Mouse (Mus musculus): ENCODE results near the gene Dnaja3.

Gene Dnaja3

DNA sequence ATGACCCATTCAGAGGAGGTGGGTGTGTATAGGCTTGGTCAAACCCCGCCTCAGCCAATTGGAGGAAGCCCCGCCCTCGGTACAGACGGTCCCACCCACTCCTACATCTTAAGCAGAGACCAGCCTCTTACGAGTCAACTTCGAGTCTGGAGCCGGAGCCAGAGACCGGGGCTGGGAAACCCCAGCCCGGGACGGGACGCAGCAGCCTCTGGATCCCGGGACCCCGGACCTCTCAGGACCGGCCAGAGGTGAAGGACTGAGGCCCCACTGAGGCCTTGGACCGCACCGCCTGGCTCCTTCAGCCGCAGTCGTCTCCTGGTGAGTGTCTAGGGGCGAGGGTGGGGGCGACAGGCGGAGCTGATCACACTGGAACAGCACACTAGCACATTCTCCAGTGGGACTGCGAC, at the start of gene Dnaja3, which contains the start of gene Vasn:
Gene Dnaja3, plus strand, starts transcription at position 159 of the 407 bp plus-strand sequence.
Gene Vasn, plus strand, starts transcription at position 111 of the 407 bp plus-strand sequence.
- peak; percentile 83 for DNase-seq (ENCODE audit: low read depth, low spot score)

DNA sequence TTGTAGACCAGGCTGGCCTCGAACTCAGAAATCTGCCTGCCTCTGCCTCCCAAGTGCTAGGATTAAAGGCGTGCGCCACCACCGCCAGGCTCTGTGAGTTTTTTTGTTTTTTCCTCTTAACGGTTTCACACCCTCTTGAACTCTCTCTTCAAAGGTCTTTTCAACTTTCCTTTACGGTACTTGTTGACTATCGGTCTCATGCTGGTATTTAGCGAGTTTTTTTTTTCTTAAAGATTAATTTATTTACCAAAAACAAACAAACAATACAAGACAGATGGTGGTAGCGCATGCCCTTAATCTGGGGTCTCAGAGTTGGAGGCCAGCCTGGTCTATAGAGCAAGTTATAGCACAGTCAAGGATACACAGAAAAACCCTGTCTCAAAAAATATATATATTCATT, 49.6 kb upstream of the Dnaja3 start:
- no peak for DNase-seq (ENCODE audit: low read depth, low spot score)

DNA sequence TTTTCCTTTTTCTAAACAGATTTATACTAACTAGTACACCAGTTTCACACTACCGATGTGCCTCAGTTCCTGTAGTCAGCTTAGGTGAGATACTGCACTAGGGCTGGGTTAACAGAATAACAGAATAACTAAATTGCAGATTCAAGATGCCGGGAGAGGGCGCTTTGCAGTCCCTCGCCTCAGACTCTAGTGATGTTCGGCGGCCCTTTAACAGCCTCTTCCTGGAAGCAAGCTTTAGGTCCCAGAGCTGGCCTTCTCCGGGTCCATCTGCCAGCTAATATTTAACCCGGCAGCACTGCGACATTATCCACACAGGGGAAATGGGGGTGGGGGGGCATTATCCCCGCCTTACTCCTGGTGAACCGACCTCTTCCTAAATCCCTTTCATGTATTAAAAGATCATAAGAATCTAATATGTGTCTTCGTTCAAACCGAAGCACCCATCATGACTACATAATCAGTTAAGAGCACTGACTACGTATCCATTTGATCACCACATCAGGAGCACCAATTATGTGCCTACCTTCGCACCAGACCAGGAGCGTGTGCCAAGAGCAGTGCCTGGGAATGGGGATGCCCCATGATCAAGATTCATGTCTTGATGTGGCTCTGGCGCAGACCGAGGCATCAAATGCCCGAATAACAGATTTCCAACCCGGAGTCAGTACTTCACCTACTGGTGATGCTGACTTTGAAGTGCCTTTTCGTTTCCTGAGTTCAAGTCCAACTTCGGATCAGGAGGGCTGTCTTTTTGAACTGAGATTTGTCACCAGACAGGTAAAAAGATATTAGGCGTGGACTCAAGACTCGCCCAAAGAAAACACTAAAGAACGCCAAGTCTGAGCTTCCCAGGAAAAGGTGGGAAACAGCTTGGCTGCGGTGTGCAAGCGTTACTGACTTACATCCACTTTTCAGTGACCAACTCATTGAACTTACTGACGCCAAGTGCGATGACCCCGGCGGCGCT, 46.6 kb upstream of the Dnaja3 start:
- DNase-seq (ENCODE audit: low read depth, low spot score): peak; percentile 69

DNA sequence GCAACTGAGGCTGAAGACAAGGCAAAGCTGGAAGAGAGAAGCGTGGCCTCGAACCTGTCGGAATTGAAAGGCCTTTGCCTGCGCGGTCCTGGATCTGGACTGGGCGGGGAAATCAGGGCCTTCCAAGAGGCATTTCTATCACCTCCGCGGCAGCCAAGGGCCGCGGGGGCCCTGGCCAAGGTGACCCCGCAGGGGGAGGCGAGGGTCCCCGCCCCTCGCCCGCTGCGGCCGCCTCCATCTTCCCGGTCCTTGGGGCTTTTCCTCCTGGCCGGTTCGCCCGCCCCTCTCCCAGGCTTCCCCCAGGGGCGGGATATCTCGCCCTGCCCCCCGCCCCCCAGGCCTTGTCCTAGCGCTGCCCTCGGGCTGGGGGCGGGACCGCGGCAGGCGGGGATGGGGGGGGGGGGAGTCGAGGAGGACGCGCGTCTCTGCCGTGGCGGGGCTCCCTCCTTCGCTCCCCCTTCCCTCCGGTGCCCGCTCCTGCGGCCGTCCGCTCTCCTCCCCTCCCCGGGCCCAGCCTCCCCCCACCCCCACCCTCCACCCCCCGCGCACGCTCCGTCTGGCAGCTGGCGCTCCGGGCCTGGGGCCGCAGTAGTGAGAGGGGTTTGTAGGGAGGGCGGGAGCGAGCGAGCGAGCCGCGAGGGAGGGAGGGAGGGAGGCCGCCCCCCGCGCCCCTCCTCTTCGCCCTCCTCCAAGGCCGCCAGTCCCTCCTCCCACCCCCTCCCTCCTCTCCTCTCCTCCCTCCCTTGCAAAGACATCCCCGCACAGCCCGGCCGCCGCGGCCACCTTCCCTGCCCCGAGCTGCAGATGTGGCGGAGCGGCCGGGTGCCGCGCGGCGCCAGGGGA, 45.6 kb upstream of the Dnaja3 start, which contains the start of gene Glis2:
Gene Glis2, plus strand, starts transcription at position 743 of the 843 bp plus-strand sequence.
- peak; percentile 84 for DNase-seq (ENCODE audit: low read depth, low spot score)

DNA sequence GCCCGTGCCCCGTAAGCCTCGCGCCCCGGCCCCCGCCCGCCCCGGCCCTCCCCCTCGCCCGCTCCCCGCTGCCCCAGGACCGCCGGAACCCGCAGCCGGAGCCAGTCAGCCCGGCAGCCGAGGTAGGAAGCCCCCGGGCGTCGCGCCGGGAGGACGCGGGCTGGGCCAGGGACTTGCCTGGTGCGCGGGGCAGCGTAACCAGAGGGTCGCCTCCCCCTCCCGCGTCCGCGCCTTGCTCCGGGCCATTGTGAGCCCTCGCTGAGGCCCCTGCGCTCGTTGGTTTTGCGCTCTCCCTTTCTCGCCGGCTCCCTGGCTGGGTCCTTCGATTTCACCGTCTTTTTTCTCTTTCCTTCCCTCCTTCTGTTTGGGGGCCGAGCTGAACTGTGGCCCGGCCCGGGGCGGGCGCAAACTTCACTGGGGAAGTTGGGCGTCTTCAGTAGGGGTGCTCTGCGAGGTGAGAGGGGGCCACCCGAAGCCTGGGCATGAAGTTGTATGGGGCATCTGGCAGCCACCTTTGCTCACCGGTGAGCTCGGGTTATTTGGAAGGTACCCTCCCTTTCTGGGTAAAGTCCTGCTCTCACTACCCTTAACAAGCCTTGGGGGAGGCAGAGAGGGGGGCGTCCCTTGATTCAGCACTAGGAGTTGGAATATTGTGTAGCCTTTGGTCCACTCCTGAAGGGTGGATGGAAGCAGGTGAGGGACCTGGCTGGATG, 44.8 kb upstream of the Dnaja3 start:
- DNase-seq (ENCODE audit: low read depth, low spot score): no peak

DNA sequence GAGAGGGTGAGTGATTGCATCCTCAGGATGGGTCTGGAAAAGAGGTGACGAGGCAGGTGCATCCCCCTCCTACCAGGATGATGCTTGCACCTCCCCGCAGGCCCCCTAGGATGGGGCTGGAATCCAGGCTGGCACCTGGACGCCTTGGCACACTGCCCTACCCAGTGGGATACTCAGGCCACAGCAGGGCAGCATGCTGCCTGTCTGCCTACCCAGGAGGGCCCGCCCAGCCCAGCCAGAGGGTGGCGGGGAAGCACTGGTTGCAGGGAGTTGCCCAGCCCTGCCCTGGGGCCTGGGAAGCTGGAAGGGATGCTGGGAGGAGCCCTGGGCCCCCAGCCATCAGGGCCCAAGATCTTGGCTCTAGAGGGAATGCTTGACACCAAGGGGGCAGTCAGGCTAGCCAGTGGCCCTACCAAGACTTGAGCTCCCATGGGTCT, 44.2 kb upstream of the Dnaja3 start:
- DNase-seq (ENCODE audit: low read depth, low spot score): no peak

DNA sequence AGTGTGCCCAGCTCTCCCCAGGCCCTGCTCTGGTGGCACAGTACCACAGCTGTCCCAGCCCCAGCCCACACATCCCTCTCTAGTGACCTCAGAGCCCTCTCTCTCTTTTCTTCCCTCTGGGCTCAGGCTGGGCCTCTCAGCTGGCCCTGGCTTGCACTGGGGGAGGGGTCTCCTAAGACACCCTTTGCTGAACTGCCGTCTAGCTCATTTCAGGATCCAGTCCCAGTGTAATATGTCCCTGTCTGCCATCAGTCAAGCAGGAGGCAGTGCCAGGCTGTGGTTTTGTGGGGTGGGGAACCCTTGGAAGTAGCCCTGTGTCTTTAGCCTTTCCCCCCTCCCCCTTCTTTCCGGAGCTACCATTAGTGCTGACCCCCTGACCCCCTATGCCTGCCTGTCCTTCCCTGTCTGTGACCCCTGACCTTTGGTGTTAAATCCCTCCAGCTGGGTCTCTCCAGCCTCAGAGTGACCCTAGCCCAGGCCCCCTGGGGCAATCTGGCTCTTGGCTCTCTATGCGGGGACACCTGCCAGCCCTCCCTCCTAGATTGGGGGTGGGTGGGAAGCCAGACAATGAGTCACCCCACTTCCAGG, 43.6 kb upstream of the Dnaja3 start:
- no peak for DNase-seq (ENCODE audit: low read depth, low spot score)

DNA sequence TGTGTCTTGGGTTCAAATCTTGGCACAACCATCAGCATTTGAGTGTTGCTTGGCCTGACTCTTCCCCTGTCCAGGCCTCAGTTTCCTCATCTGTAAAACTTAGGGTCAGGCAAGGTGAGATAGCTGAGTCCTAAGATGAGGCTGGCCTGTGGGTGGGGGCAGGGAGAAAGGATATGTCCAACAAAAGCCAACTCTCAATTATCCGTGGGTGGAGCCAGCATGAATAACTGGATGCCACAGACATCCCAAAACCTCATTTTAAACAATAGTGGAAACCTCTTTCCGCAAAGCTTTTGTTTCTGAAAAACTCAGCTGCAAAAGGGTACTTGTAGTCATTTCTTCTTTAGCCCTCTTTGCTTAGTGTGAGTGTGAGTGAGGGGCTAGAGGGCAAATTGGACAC, 43.0 kb upstream of the Dnaja3 start:
- no peak for DNase-seq (ENCODE audit: low read depth, low spot score)

DNA sequence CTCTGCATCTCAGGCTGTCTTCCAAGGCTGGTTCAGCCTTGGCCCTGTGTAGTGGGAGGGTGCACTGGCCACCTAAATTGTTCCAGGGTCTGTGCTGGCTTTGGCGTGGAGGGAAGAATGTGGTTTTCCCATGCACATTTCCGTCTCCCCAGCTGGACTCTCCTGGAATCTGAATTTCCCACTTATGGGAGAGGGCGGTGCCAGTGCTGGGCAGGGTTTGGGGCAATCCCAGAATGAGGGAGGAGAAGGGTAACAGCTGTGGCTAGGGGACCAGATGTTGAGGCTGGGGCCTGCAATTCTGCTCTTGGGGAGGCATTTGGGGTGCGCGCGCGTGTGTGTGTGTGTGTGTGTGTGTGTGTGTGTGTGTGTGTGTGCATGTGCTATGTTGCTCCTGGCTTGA, 42.5 kb upstream of the Dnaja3 start:
- DNase-seq (ENCODE audit: low read depth, low spot score): no peak

DNA sequence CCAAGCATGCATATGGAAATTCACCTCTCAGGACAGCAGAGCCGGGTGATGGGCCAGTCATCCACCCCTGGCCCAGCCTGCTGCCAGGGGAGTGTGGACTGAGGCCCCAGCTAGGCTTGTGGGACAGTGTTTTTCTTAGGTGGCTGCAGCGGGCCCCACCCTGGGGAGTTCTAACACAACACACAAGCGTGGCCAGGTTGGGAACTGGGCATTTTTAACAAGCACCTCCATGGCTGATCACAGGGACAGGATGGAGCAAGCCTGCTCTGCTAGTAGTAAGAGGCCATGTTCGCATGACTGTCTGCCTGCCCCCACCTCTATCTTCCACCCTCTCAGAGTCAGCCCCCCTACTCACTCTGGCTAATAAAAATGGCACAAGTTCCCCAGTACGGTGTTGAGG, 41.7 kb upstream of the Dnaja3 start:
- no peak for DNase-seq (ENCODE audit: low read depth, low spot score)

DNA sequence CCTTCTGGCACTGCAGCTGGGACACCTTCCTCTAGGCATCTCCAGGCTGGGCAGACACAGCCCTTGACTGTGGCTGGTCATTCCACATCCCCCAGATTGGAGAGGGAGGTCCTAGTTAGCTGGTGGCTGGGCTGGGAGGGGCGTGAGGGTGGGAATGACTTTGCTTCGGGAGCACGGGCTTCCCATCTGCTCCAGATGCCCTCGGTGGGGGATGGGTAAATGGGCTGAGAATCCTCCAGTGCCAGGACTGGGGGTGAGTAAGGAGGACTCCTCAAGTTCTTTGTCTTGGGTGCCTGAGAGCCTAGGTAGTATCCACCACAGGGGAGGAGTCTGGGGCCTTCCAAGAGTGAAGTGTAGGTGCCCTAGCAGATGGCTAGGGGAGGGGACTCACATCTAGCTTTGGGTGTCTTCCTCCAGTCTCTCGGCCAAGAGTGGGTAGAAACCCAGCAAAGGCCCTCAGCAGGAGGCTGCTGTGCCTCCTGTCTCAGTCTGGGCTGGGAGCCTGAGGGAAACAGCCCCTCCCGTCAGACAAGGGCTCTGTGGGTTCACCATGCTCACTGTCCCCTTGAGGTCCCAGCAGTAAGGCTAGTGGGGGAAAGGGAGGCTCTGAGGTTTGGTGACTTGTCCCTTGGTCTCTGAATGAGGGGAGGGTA, 40.8 kb upstream of the Dnaja3 start:
- DNase-seq (ENCODE audit: low read depth, low spot score): no peak

DNA sequence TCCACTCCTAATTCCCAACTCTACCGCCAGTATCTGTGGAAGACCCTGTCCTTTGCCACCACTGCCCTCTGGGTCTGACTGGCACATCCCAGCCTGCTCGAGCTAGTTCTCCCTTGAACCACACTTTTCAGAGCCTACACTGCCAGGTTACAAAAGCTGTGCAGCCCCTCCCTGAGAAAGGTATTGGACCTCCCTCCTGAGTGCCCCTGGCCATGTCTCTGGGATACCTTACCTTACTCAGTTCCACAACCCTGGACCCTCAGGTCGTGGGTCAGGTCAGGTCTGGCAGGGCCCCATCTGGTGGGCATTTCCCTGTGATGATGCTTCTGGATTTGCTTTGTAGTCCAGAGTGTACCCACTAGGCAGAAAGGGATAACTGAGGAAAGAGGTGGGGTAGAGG, 40.2 kb upstream of the Dnaja3 start:
- no peak for DNase-seq (ENCODE audit: low read depth, low spot score)

DNA sequence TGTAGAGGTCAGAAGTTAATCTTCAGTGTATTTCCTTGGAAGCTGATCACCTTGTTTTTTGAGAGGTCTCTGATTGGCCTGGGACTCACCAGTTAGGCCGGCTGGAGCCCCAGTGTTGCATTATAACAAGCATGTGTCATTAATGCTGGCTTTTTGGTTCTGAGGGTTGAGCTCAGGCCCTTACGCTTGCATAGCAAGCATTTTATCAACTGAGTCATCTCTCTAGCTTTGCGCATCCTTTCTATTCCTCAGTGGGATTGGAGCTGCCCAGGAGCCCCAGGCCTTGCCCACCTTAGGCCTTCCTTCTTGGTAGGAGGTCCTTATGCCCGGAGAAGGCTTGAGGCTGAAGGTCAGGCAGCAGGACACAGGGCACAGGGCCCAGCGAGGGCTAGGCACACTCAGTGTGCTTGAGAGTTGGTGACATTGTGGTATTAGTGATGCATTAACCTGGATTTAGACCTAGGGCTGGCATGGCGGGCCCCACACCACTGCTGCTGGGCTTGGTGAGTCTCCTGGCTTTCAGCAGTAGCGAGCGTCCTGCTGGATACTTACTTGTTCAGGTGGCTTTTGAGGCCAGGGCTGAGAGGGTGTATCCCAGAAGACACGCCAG, 39.0 kb upstream of the Dnaja3 start:
- no peak for DNase-seq (ENCODE audit: low read depth, low spot score)

DNA sequence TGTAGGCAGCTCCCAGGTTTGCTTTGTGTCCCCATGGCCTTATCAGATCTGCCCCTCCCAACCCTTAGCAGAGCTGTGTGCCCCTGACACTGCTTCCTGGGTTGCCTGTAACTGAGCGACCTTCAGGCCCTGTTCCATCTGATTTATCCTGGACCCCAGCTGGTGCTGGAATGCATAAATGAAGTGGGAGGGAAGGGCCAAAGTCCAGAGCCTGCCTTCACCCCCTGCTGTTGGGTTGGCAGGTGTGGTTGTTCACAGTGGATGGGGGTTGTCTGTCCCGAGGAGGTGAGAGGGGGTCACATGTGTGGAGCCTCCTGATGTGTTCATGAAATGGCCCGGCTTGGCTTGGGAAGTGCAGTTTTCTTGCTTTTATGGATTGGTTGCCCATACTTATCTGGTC, 37.6 kb upstream of the Dnaja3 start:
- peak; percentile 91 for DNase-seq (ENCODE audit: low read depth, low spot score)

DNA sequence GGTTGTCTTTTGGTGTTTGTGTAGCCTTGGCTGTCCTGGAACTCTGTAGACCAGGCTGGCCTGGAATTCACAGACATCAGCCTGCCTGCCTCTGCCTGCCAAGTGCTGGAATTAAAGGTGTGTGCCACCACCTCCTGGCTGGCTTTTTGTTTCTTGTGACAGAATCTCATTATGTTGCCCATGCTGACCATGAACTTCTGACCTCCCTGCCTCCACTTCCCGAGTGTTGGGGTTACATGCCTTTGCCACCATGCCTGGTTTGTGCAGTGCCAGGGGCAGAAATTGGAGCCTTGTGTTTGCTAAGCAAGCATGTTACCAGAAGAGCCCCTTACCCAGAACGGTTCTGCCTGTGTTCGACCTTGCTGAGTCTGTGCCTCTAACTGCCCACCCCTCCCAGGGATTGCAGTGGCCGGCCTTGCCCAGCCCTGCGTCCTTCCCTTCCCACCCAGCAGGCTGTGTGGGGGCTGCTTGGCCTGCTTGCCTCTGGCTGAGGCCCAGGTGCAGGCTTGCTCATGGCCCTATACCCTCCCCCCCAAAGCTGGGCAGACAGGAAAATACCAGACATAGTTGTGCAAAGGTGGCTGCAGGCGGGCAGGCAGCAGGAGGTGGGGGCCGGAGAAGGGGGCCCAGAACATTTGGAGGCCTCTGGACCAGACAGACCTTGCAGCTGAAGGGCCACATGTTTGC, 36.9 kb upstream of the Dnaja3 start:
- no peak for DNase-seq (ENCODE audit: low read depth, low spot score)

DNA sequence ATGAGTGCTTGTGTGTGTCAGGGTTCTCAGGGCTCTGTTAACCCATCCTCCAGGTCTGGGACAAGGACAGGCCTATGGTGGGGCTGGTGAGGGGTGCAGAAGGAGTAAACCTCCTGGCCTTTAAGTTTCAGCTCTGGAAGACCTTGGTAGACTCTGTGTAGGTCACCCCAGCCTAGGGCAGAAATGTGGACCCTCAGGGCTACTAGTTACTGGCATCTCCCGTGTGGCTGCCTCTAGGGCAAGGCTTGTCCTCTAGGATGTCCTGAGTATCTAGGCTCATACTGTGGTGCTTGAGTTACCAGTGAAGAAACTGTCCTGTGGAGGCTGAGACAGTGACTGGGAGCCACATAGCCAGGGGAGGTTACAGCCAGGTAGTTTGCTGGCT, 36.3 kb upstream of the Dnaja3 start:
- DNase-seq (ENCODE audit: low read depth, low spot score): no peak

DNA sequence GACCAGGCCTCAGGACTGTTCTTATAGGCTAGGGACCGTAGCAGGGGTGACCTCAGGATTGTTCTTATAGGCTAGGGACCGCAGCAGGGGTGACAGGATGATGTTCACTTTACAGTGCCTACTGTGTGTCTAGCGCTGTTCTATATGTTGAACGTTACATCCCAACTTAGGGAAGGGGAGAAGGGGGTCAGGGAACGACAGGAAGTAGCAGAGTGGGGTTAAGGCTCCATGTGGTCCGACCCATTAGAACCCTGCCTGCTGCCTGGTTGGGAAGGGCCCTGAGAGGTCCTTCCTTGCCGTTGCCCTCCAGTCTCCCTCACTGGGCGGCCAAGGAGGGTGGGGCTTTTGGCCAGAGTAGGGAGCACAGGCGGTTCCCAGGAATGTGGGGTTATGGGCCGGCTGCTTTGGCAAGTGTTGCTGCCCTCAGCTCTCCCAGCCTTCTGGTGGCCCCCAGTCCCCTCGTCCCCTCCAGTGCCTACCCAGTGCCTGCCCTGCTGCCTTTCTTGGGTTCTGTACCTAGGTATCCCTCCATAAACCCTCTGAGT, 35.4 kb upstream of the Dnaja3 start:
- DNase-seq (ENCODE audit: low read depth, low spot score): no peak

DNA sequence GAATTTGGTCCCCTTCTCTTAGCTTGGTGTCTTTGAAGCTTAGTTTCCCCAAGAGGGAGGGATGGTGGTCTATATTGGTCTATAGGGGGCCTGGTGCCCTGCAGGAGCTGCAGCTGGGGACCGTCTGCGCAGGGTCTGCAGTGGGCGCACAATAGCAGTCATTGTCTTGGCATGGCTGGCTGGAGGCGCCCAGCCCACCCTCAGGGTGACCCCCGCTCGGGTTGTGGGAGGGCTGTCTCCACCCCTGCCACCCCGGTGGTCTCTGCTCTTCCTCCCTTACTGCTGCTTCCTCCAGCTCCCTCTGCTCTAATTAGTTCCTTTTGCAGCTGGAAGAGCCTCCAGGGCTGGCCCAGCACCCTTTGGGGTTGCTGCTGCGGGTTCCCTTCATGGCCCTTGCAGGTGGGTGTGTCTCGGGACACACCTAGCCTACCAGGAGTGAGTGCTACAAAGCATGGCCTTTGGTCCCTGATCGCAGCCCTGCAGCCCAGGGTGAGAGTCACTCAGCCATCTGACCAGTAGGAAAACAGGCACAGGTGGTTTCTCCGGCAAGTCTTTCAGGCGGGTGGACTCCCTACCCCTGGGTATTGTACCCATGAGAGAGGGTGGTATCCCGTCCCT, 34.2 kb upstream of the Dnaja3 start:
- no peak for DNase-seq (ENCODE audit: low read depth, low spot score)
